In the genomic region with DNA sequence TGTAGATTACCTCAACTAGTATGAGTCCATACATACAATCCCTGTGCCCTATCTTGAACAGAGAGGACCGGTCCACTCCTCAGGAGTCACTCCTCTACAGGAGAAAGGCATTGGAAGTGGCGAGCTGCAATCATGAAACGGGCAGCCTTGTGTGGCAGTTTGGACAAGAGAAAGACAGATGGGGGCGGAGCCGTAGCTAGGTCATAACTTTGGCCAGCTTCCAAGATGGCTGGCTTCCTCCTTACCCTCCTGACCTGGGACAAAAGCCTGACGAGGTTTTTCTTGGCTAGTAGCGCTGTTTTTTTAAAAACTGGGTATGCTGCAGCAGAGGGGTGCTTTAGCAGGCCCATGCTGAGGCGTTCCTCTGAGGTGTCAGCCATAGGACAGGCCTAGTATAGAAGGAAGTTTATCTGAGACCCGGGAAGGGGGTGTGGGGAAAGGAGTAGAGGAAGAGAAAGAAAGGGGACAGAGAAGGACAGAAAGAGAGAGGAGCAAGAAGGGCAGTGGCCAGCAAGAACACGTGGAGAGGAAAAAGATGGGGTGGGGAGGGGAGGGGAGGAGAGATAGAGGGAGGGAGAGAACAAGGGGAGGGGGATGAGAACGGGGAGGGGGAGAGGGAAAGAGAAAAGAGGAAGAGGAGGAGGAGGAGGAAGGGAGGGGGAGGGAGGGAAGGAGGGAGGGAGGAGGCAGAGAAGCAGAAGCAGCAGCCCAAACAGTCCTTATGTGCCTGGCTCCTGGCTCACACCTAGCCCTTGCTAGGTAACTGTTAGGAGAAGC, we compare ENCODE assay signal across 8 mouse cellular contexts. TPM values are rescaled to one million over a fixed set of nuclear protein-coding genes. Genes with fewer than 3 reads are reported as not detected.
DNase-seq lines count a peak whose midpoint lies in the region; ATAC-seq and TF ChIP-seq lines count a peak whose summit lies in the region.

No protein-coding gene starts in this region.

- 32% methylated on average over 11 of the region's 11 CpGs for WGBS in hindbrain, embryonic 14.5 days
- WGBS in spleen, adult 2 months = 17% methylated on average over 10 of the region's 11 CpGs

- no peak overlapping the region for H3K4me3 ChIP-seq in hindbrain, embryonic 14.5 days (replicated peaks; ENCODE audit: low read length)
- no peak overlapping the region for H3K4me3 ChIP-seq in spleen, adult 2 months (ENCODE audit: extremely low read depth, insufficient read depth, insufficient read length)

- H3K27ac ChIP-seq in hindbrain, embryonic 14.5 days = peak overlapping the region; percentile 51
- peak overlapping the region; percentile 30; the same call in 1 of the 2 replicates for H3K27ac ChIP-seq in spleen, adult 2 months (ENCODE audit: insufficient read depth, low read length)

- no peak overlapping the region for H3K9ac ChIP-seq in hindbrain, embryonic 14.5 days

- no peaks in the 10 kb centered on the region for H3K9me3 ChIP-seq in hindbrain, embryonic 14.5 days (ENCODE audit: control insufficient read depth, low read length)

- no peak for TF ChIP-seq POLR2A in spleen, adult 2 months (IDR thresholded peaks at IDR 0.05; ENCODE audit: low read depth, low read length)

- H3K4me1 ChIP-seq in hindbrain, embryonic 14.5 days (replicated peaks; ENCODE audit: control insufficient read depth, insufficient read depth, low read length) = peaks cover 11% of the 10 kb centered on the region
- peaks cover 4% of the 10 kb centered on the region for H3K4me1 ChIP-seq in spleen, adult 2 months (ENCODE audit: control insufficient read depth, insufficient read depth, insufficient read length)

- H3K36me3 ChIP-seq in hindbrain, embryonic 14.5 days (replicated peaks; ENCODE audit: control insufficient read depth, insufficient read depth) = no peaks in the 10 kb centered on the region
- H3K36me3 ChIP-seq in spleen, adult 2 months (ENCODE audit: control insufficient read depth, insufficient read depth, low read length) = no peaks in the 10 kb centered on the region

- ATAC-seq in hindbrain, embryonic 14.5 days (ENCODE audit: low FRiP score) = peak; percentile 41; the same call in 1 of the 2 replicates
- peak; percentile 48 for ATAC-seq in megakaryocyte progenitor cell, adult 5-6 weeks (replicated peaks; ENCODE audit: poor library complexity)
- no peak for ATAC-seq in activated CD4-positive, CD25-positive, alpha-beta regulatory T cell, adult 4 months

- no peaks in the 10 kb centered on the region for H3K27me3 ChIP-seq in hindbrain, embryonic 14.5 days (ENCODE audit: control insufficient read depth, insufficient read depth, low read length)
- no peaks in the 10 kb centered on the region for H3K27me3 ChIP-seq in spleen, adult 2 months (ENCODE audit: control insufficient read depth, insufficient read depth, low read length)

- intact Hi-C loops in left cerebral cortex, postnatal 4 days (cut with DNase I) = no loop called here

- peak; percentile 91 for DNase-seq in MEL-GATA-1-ER (ENCODE audit: extremely low read depth, low read depth)
- DNase-seq in brain, adult 2 months (ENCODE audit: low read depth, low spot score) = peak; percentile 61
- peak; percentile 51 to 61 for DNase-seq in gastrocnemius, adult 8-10 months (ENCODE audit: low spot score in 2 of 2)
- peak; percentile 70 for DNase-seq in hindbrain, embryonic 14.5 days (ENCODE audit: low spot score)
- peak; percentile 56 for DNase-seq in left cerebral cortex, postnatal 4 days
- no peak for DNase-seq in spleen, adult 2 months (ENCODE audit: low read depth in 1 of 2, low spot score in 2 of 2)

- TF ChIP-seq CTCF in spleen, adult 2 months (IDR thresholded peaks at IDR 0.05; ENCODE audit: extremely low read depth, insufficient read depth, insufficient read length, insufficient replicate concordance) = no peak

- H3K4me2 ChIP-seq in hindbrain, embryonic 14.5 days (replicated peaks) = peak overlapping the region; percentile 56

RNA-seq across cellular contexts. Expression of a gene that starts 0.8 kb away (rescaled TPM):
- 1 to 10 TPM in 1 of 4 experiments, under 1 TPM in 3; 0.53 to 1.2 (median 0.87) TPM for total RNA-seq in gastrocnemius, adult 8-10 months (2022)
- polyA plus RNA-seq in hindbrain, embryonic 14.5 days (2014; fragmentation: Nextera tagmentation; extraction: Ambion mirVana) = 1.6 and 2.9 TPM in 2 replicates
- total RNA-seq in left cerebral cortex, postnatal 4 days (2021) = 1 to 10 TPM; 1.8 to 2.1 TPM
- total RNA-seq in megakaryocyte progenitor cell, adult 5-6 weeks (2015) = 3.6 and 3.8 TPM in 2 replicates
- 3.2 and 3.7 TPM in 2 replicates for total RNA-seq in megakaryocyte progenitor cell, adult 5-6 weeks (2017)
- 4.4 and 5.3 TPM in 2 replicates for polyA plus RNA-seq in spleen, adult 2 months (2012; rRNA removed)
- polyA plus RNA-seq in activated CD4-positive, CD25-positive, alpha-beta regulatory T cell, adult 4 months (2017; shearing (Covaris generic)) = under 1 TPM in 1 of 2 experiments, not detected in 1; 0.19 TPM

RNA-seq across cellular contexts. Expression of a gene that starts 26.4 kb away (rescaled TPM):
- total RNA-seq in gastrocnemius, adult 8-10 months (2022) = 1 to 10 TPM in 1 of 4 experiments, under 1 TPM in 3; 0.46 to 1.0 (median 0.86) TPM
- 7.8 and 10.0 TPM in 2 replicates for polyA plus RNA-seq in hindbrain, embryonic 14.5 days (2014; fragmentation: Nextera tagmentation; extraction: Ambion mirVana)
- 10 to 100 TPM; 14.0 to 15.9 TPM for total RNA-seq in left cerebral cortex, postnatal 4 days (2021)
- total RNA-seq in megakaryocyte progenitor cell, adult 5-6 weeks (2015) = 15.1 and 15.6 TPM in 2 replicates
- 21.4 and 40.8 TPM in 2 replicates for total RNA-seq in megakaryocyte progenitor cell, adult 5-6 weeks (2017)
- polyA plus RNA-seq in spleen, adult 2 months (2012; rRNA removed) = 39.9 and 40.8 TPM in 2 replicates
- polyA plus RNA-seq in activated CD4-positive, CD25-positive, alpha-beta regulatory T cell, adult 4 months (2017; shearing (Covaris generic)) = 10 to 100 TPM; 11.5 to 15.7 TPM

Comparison
In these comparisons a context has a peak if more than half of its experiments do, and no peak if none do; other contexts are left out.
1. DNase-seq: peak in MEL-GATA-1-ER (single experiment), brain, adult 2 months (single experiment), gastrocnemius, adult 8-10 months (2 of 2), hindbrain, embryonic 14.5 days (single experiment) and left cerebral cortex, postnatal 4 days (single experiment); none in spleen, adult 2 months (0 of 2).
2. RNA of a gene that starts 26.4 kb away (total RNA-seq): 15.1 to 40.8 TPM in megakaryocyte progenitor cell, adult 5-6 weeks and 14.0 to 15.9 TPM in left cerebral cortex, postnatal 4 days; 0.46 to 1.0 TPM in gastrocnemius, adult 8-10 months; every median in the first group is over 4 times any median in the second.